Comparison of ENCODE assay signal across 8 mouse cellular contexts in the genomic region with DNA sequence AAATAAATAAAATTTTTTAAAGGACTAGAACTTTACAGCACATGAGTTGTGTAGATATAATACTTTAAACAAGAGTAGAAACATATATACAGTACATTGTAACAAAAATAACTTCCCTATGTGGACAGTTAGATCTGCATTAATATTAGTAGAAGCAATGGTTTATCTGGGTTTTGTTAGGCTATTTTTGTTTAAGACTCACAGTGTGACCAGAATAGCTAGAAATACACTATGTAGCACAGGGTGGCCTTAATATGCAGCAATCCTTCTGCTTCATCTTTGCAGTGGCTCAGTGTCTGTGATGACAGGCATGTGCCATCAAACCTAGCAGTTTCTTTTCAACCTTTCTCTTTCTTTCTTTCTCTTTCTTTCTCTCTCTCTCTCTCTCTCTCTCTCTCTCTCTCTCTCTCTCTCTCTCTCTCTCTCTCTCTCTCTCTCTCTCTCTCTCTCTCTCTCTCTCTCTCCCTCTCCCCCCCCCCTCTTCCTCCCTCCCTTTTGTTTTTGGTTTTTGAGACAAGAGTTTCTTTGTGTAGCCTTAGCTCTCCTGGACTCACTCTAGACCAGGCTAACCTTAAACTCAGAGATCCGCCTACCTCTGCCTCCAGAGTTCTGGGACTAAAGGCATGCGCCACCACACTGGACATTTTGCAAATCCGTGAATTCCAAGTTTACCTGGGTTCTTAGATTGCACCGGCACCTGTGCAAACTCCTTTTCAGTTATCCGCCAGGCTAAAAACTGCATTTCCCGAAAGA. TPM values are rescaled to one million over a fixed set of nuclear protein-coding genes. Genes with fewer than 3 reads are reported as not detected.
A peak's percentile ranks its signal among the peaks of the same experiment; 100 is the strongest.
DNase-seq lines count a peak whose midpoint lies in the region; ATAC-seq lines count a peak whose summit lies in the region.

No protein-coding gene starts in this region.

- H3K27ac ChIP-seq in kidney, embryonic 14.5 days (ENCODE audit: low read depth, low read length) = peak overlapping the region; percentile 63; the same call in 1 of the 2 replicates
- H3K27ac ChIP-seq in hindbrain, embryonic 12.5 days = no peak overlapping the region
- H3K27ac ChIP-seq in midbrain, embryonic 12.5 days (replicated peaks) = peak overlapping the region; percentile 78; the same call in 1 of the 2 replicates

- ATAC-seq in kidney, embryonic 14.5 days (ENCODE audit: low FRiP score, low TSS enrichment) = no peak; the same call in 1 of the 2 replicates
- peak; percentile 82 for ATAC-seq in hindbrain, embryonic 12.5 days (ENCODE audit: low FRiP score)
- peak; percentile 74 for ATAC-seq in midbrain, embryonic 12.5 days (ENCODE audit: low FRiP score, low read depth)

- 0% methylated on average over 6 of the region's 6 CpGs for WGBS in kidney, embryonic 14.5 days
- under 1% methylated on average over 6 of the region's 6 CpGs for WGBS in hindbrain, embryonic 12.5 days
- 0% methylated on average over 6 of the region's 6 CpGs for WGBS in midbrain, embryonic 12.5 days

- H3K36me3 ChIP-seq in kidney, embryonic 14.5 days (ENCODE audit: control insufficient read depth, insufficient read depth, low read length) = peaks cover 31% of the 10 kb centered on the region
- peaks cover 30% of the 10 kb centered on the region for H3K36me3 ChIP-seq in hindbrain, embryonic 12.5 days
- peaks cover 35% of the 10 kb centered on the region for H3K36me3 ChIP-seq in midbrain, embryonic 12.5 days

- no peaks in the 10 kb centered on the region for H3K9me3 ChIP-seq in kidney, embryonic 14.5 days (ENCODE audit: control insufficient read depth, low read length)
- H3K9me3 ChIP-seq in hindbrain, embryonic 12.5 days (replicated peaks) = no peaks in the 10 kb centered on the region
- no peaks in the 10 kb centered on the region for H3K9me3 ChIP-seq in midbrain, embryonic 12.5 days

- peak overlapping the region; percentile 96 for H3K4me3 ChIP-seq in kidney, embryonic 14.5 days (ENCODE audit: low read length)
- H3K4me3 ChIP-seq in hindbrain, embryonic 12.5 days = peak overlapping the region; percentile 83
- H3K4me3 ChIP-seq in midbrain, embryonic 12.5 days = peak overlapping the region; percentile 85

- peak overlapping the region; percentile 72 for H3K9ac ChIP-seq in kidney, embryonic 14.5 days (ENCODE audit: low read depth, low read length)
- peak overlapping the region; percentile 78 for H3K9ac ChIP-seq in hindbrain, embryonic 12.5 days
- H3K9ac ChIP-seq in midbrain, embryonic 12.5 days (replicated peaks) = peak overlapping the region; percentile 47; the same call in 1 of the 2 replicates

- peaks cover 7% of the 10 kb centered on the region; the same call in 1 of the 2 replicates for H3K4me1 ChIP-seq in kidney, embryonic 14.5 days (ENCODE audit: control insufficient read depth, insufficient read depth, low read length)
- peaks cover 13% of the 10 kb centered on the region for H3K4me1 ChIP-seq in hindbrain, embryonic 12.5 days
- H3K4me1 ChIP-seq in midbrain, embryonic 12.5 days = peaks cover 16% of the 10 kb centered on the region

- no peak for DNase-seq in kidney, adult 11 months
- peak; percentile 35 for DNase-seq in Muller cell, postnatal 12 days (ENCODE audit: inconsistent ontology term)
- DNase-seq in adrenal gland, postnatal 14 days = no peak
- DNase-seq in frontal cortex, postnatal 36 days (ENCODE audit: low spot score in 2 of 2) = no peak
- DNase-seq in adrenal gland, adult 8-10 months = no peak

- H3K4me2 ChIP-seq in kidney, embryonic 14.5 days (replicated peaks; ENCODE audit: low read depth, low read length) = peak overlapping the region; percentile 53
- peak overlapping the region; percentile 56 for H3K4me2 ChIP-seq in hindbrain, embryonic 12.5 days (replicated peaks)
- H3K4me2 ChIP-seq in midbrain, embryonic 12.5 days (replicated peaks) = peak overlapping the region; percentile 97

- H3K27me3 ChIP-seq in kidney, embryonic 14.5 days (ENCODE audit: control insufficient read depth, insufficient read depth, low read length) = no peaks in the 10 kb centered on the region
- H3K27me3 ChIP-seq in hindbrain, embryonic 12.5 days = no peaks in the 10 kb centered on the region
- H3K27me3 ChIP-seq in midbrain, embryonic 12.5 days = no peaks in the 10 kb centered on the region

RNA-seq across cellular contexts. Expression of a gene that starts 0.5 kb away (rescaled TPM):
- polyA plus RNA-seq in kidney, embryonic 14.5 days (2014; fragmentation: Nextera tagmentation; extraction: Ambion mirVana) = 356 and 399 TPM in 2 replicates
- 274 and 282 TPM in 2 replicates for polyA plus RNA-seq in hindbrain, embryonic 12.5 days (2016; fragmentation: Nextera tagmentation; extraction: Ambion mirVana)
- 283 and 291 TPM in 2 replicates for polyA plus RNA-seq in midbrain, embryonic 12.5 days (2016; fragmentation: Nextera tagmentation; extraction: Ambion mirVana)
- total RNA-seq in adrenal gland, postnatal 14 days (2021) = 179 and 190 TPM in 2 replicates
- total RNA-seq in adrenal gland, adult 8-10 months (2022) = 100 to 1,000 TPM; 172 to 187 (median 179) TPM

RNA-seq across cellular contexts. Expression of a gene that starts 16.9 kb away (rescaled TPM):
- polyA plus RNA-seq in kidney, embryonic 14.5 days (2014; fragmentation: Nextera tagmentation; extraction: Ambion mirVana) = 31.1 and 32.8 TPM in 2 replicates
- 32.6 and 36.1 TPM in 2 replicates for polyA plus RNA-seq in hindbrain, embryonic 12.5 days (2016; fragmentation: Nextera tagmentation; extraction: Ambion mirVana)
- 29.4 and 30.8 TPM in 2 replicates for polyA plus RNA-seq in midbrain, embryonic 12.5 days (2016; fragmentation: Nextera tagmentation; extraction: Ambion mirVana)
- total RNA-seq in adrenal gland, postnatal 14 days (2021) = 24.1 and 27.3 TPM in 2 replicates
- total RNA-seq in adrenal gland, adult 8-10 months (2022) = 10 to 100 TPM; 31.4 to 57.3 (median 43.5) TPM

RNA-seq across cellular contexts. Expression of a gene that starts 17.9 kb away (rescaled TPM):
- polyA plus RNA-seq in kidney, embryonic 14.5 days (2014; fragmentation: Nextera tagmentation; extraction: Ambion mirVana) = 0.74 and 2.0 TPM in 2 replicates
- polyA plus RNA-seq in hindbrain, embryonic 12.5 days (2016; fragmentation: Nextera tagmentation; extraction: Ambion mirVana) = 2.5 and 4.1 TPM in 2 replicates
- polyA plus RNA-seq in midbrain, embryonic 12.5 days (2016; fragmentation: Nextera tagmentation; extraction: Ambion mirVana) = 0.94 and 1.4 TPM in 2 replicates
- total RNA-seq in adrenal gland, postnatal 14 days (2021) = 1.4 and 2.4 TPM in 2 replicates
- total RNA-seq in adrenal gland, adult 8-10 months (2022) = 1 to 10 TPM; 1.6 to 7.5 (median 3.5) TPM

RNA-seq across cellular contexts. Expression of a gene that starts 28.8 kb away (rescaled TPM):
- polyA plus RNA-seq in kidney, embryonic 14.5 days (2014; fragmentation: Nextera tagmentation; extraction: Ambion mirVana) = 2.2 and 3.7 TPM in 2 replicates
- polyA plus RNA-seq in hindbrain, embryonic 12.5 days (2016; fragmentation: Nextera tagmentation; extraction: Ambion mirVana) = 4.2 and 4.6 TPM in 2 replicates
- 3.3 and 4.8 TPM in 2 replicates for polyA plus RNA-seq in midbrain, embryonic 12.5 days (2016; fragmentation: Nextera tagmentation; extraction: Ambion mirVana)
- 2.9 and 5.4 TPM in 2 replicates for total RNA-seq in adrenal gland, postnatal 14 days (2021)
- 1 to 10 TPM; 6.3 to 9.6 (median 7.9) TPM for total RNA-seq in adrenal gland, adult 8-10 months (2022)
